12 mouse cellular contexts compared by ENCODE assay signal in genomic region chr1:74282896-74283625, GRCm38 (mm10). TPM values are rescaled to one million over a fixed set of nuclear protein-coding genes. Genes with fewer than 3 reads are reported as not detected.
DNase-seq lines count a peak whose midpoint lies in the region; ATAC-seq and TF ChIP-seq lines count a peak whose summit lies in the region.
"Had no signal": no experiment of that assay in that cellular context is flagged by ENCODE, and none has a peak within 500 bp of the region (broad histone marks: within the 10 kb centered on the region; RNA-seq: fewer than 3 reads in every experiment).

No protein-coding gene starts in this region.

- DNase-seq in forebrain, embryonic 10.5 days (ENCODE audit: extremely low spot score, low spot score), result no peak
- no peak for DNase-seq in forebrain, embryonic 11.5 days (ENCODE audit: low spot score)
- no peak for DNase-seq in lung, postnatal 14 days
- no peak for DNase-seq in spleen, adult 12 weeks (ENCODE audit: low spot score)
- DNase-seq in kidney, adult 2 months, result no peak
- DNase-seq: gastrocnemius, postnatal 36 days; kidney, adult 11 months; right cerebral cortex, postnatal 14 days; thymus, postnatal 25 days had no signal

- peak overlapping the region; percentile 5; the same call in 1 of the 2 replicates for H3K4me3 ChIP-seq in forebrain, embryonic 10.5 days
- no peak overlapping the region for H3K4me3 ChIP-seq in forebrain, embryonic 11.5 days (ENCODE audit: low read depth, low read length)
- 0 out of 2 replicates have a peak overlapping the region, but pooled peaks have one; percentile 1 for H3K4me3 ChIP-seq in lung, embryonic 15.5 days
- H3K4me3 ChIP-seq in hindbrain, embryonic 15.5 days, result no peak overlapping the region
- no peak overlapping the region for H3K4me3 ChIP-seq in midbrain, embryonic 15.5 days
- H3K4me3 ChIP-seq in kidney, adult 2 months (ENCODE audit: insufficient read depth, low read depth, low read length), result no peak overlapping the region

- 91% methylated on average over 10 of the region's 10 CpGs for WGBS in forebrain, embryonic 10.5 days
- WGBS in forebrain, embryonic 11.5 days, result 86% methylated on average over 10 of the region's 10 CpGs
- WGBS in lung, embryonic 15.5 days, result 89% methylated on average over 10 of the region's 10 CpGs
- 86% methylated on average over 10 of the region's 10 CpGs for WGBS in hindbrain, embryonic 15.5 days
- WGBS in midbrain, embryonic 15.5 days, result 85% methylated on average over 10 of the region's 10 CpGs
- WGBS in kidney, adult 2 months, result 84% methylated on average over 10 of the region's 10 CpGs

- no peak for ATAC-seq in forebrain, embryonic 11.5 days (replicated peaks; ENCODE audit: low FRiP score)
- no peak for ATAC-seq in lung, embryonic 15.5 days (ENCODE audit: borderline replicate concordance, extremely low read depth, low FRiP score, low TSS enrichment)
- ATAC-seq in hindbrain, embryonic 15.5 days (ENCODE audit: low FRiP score, low read depth), result no peak
- no peak for ATAC-seq in midbrain, embryonic 15.5 days (replicated peaks)

- no peaks in the 10 kb centered on the region for H3K9me3 ChIP-seq in forebrain, embryonic 10.5 days
- H3K9me3 ChIP-seq in forebrain, embryonic 11.5 days (ENCODE audit: control insufficient read depth, low read length), result no peaks in the 10 kb centered on the region
- no peaks in the 10 kb centered on the region for H3K9me3 ChIP-seq in lung, embryonic 15.5 days
- no peaks in the 10 kb centered on the region for H3K9me3 ChIP-seq in hindbrain, embryonic 15.5 days
- H3K9me3 ChIP-seq in midbrain, embryonic 15.5 days, result no peaks in the 10 kb centered on the region

- TF ChIP-seq CTCF in kidney, adult 2 months (conservative IDR thresholded peaks at IDR 0.05; ENCODE audit: insufficient read depth, insufficient read length, low read depth, low read length), result no peak

- peaks cover 31% of the 10 kb centered on the region for H3K4me1 ChIP-seq in forebrain, embryonic 10.5 days
- peaks cover 3% of the 10 kb centered on the region for H3K4me1 ChIP-seq in forebrain, embryonic 11.5 days (replicated peaks; ENCODE audit: control insufficient read depth, insufficient read depth, low read length)
- H3K4me1 ChIP-seq in lung, embryonic 15.5 days, result peaks cover 29% of the 10 kb centered on the region
- peaks cover 38% of the 10 kb centered on the region for H3K4me1 ChIP-seq in hindbrain, embryonic 15.5 days (replicated peaks)
- peaks cover 23% of the 10 kb centered on the region for H3K4me1 ChIP-seq in midbrain, embryonic 15.5 days
- peaks cover 3% of the 10 kb centered on the region; the same call in 1 of the 2 replicates for H3K4me1 ChIP-seq in kidney, adult 2 months (ENCODE audit: control insufficient read depth, insufficient read depth, low read length)

- no peak overlapping the region for H3K4me2 ChIP-seq in forebrain, embryonic 11.5 days (ENCODE audit: low read depth, low read length, severe bottlenecking)
- H3K4me2 ChIP-seq in lung, embryonic 15.5 days, result peak overlapping the region; percentile 82; the same call in 1 of the 2 replicates
- H3K4me2 ChIP-seq in hindbrain, embryonic 15.5 days, result peak overlapping the region; percentile 87
- peak overlapping the region; percentile 76; the same call in 1 of the 2 replicates for H3K4me2 ChIP-seq in midbrain, embryonic 15.5 days

- H3K27me3 ChIP-seq in forebrain, embryonic 10.5 days (ENCODE audit: poor library complexity, severe bottlenecking), result no peaks in the 10 kb centered on the region
- no peaks in the 10 kb centered on the region for H3K27me3 ChIP-seq in forebrain, embryonic 11.5 days (ENCODE audit: control insufficient read depth, insufficient read depth, low read length)
- H3K27me3 ChIP-seq in lung, embryonic 15.5 days, result no peaks in the 10 kb centered on the region
- no peaks in the 10 kb centered on the region for H3K27me3 ChIP-seq in hindbrain, embryonic 15.5 days
- no peaks in the 10 kb centered on the region for H3K27me3 ChIP-seq in midbrain, embryonic 15.5 days (replicated peaks)
- H3K27me3 ChIP-seq in kidney, adult 2 months (replicated peaks; ENCODE audit: control insufficient read depth, insufficient read depth, low read length), result no peaks in the 10 kb centered on the region

- no peak overlapping the region for H3K27ac ChIP-seq in forebrain, embryonic 10.5 days
- H3K27ac ChIP-seq in forebrain, embryonic 11.5 days (ENCODE audit: low read depth, low read length), result no peak overlapping the region
- H3K27ac ChIP-seq in lung, embryonic 15.5 days, result no peak overlapping the region
- no peak overlapping the region for H3K27ac ChIP-seq in hindbrain, embryonic 15.5 days (replicated peaks)
- no peak overlapping the region for H3K27ac ChIP-seq in midbrain, embryonic 15.5 days
- H3K27ac ChIP-seq in kidney, adult 2 months (ENCODE audit: insufficient read depth, low read depth, low read length), result no peak overlapping the region

- no peak overlapping the region for H3K9ac ChIP-seq in forebrain, embryonic 11.5 days (ENCODE audit: low read length)
- H3K9ac ChIP-seq in lung, embryonic 15.5 days, result 0 out of 2 replicates have a peak overlapping the region, but pooled peaks have one; percentile 16
- H3K9ac ChIP-seq in hindbrain, embryonic 15.5 days, result 0 out of 2 replicates have a peak overlapping the region, but pooled peaks have one; percentile 3
- no peak overlapping the region for H3K9ac ChIP-seq in midbrain, embryonic 15.5 days

- H3K36me3 ChIP-seq in forebrain, embryonic 10.5 days (replicated peaks), result peaks cover 50% of the 10 kb centered on the region
- peaks cover 2% of the 10 kb centered on the region for H3K36me3 ChIP-seq in forebrain, embryonic 11.5 days (ENCODE audit: control insufficient read depth, insufficient read depth, low read length)
- peaks cover 46% of the 10 kb centered on the region for H3K36me3 ChIP-seq in lung, embryonic 15.5 days
- H3K36me3 ChIP-seq in hindbrain, embryonic 15.5 days, result peaks cover 30% of the 10 kb centered on the region
- H3K36me3 ChIP-seq in midbrain, embryonic 15.5 days (replicated peaks), result peaks cover 31% of the 10 kb centered on the region
- H3K36me3 ChIP-seq in kidney, adult 2 months (ENCODE audit: control insufficient read depth, insufficient read depth, low read length), result peaks cover 3% of the 10 kb centered on the region; the same call in 1 of the 2 replicates

- TF ChIP-seq POLR2A in kidney, adult 2 months (IDR thresholded peaks at IDR 0.05; ENCODE audit: low read depth, low read length), result no peak

RNA-seq across cellular contexts. Expression of gene Aamp, which starts 1.5 kb away (rescaled TPM):
- 245 and 246 TPM in 2 replicates for polyA plus RNA-seq in forebrain, embryonic 10.5 days (2016; fragmentation: Nextera tagmentation; extraction: Ambion mirVana)
- polyA plus RNA-seq in forebrain, embryonic 11.5 days (2014; fragmentation: Nextera tagmentation; extraction: Ambion mirVana), result 185 and 205 TPM in 2 replicates
- 248 and 261 TPM in 2 replicates for polyA plus RNA-seq in lung, embryonic 15.5 days (2015; fragmentation: Nextera tagmentation; extraction: Ambion mirVana)
- 212 and 217 TPM in 2 replicates for polyA plus RNA-seq in hindbrain, embryonic 15.5 days (2015; fragmentation: Nextera tagmentation; extraction: Ambion mirVana)
- polyA plus RNA-seq in midbrain, embryonic 15.5 days (2015; fragmentation: Nextera tagmentation; extraction: Ambion mirVana), result 217 and 229 TPM in 2 replicates
- polyA plus RNA-seq in kidney, adult 2 months (2012; rRNA removed), result 212 and 217 TPM in 2 replicates

RNA-seq across cellular contexts. Expression of gene Pnkd, which starts 1.7 kb away (rescaled TPM):
- 99.7 and 101 TPM in 2 replicates for polyA plus RNA-seq in forebrain, embryonic 10.5 days (2016; fragmentation: Nextera tagmentation; extraction: Ambion mirVana)
- polyA plus RNA-seq in forebrain, embryonic 11.5 days (2014; fragmentation: Nextera tagmentation; extraction: Ambion mirVana), result 95.3 and 98.4 TPM in 2 replicates
- polyA plus RNA-seq in lung, embryonic 15.5 days (2015; fragmentation: Nextera tagmentation; extraction: Ambion mirVana), result 103 and 106 TPM in 2 replicates
- polyA plus RNA-seq in hindbrain, embryonic 15.5 days (2015; fragmentation: Nextera tagmentation; extraction: Ambion mirVana), result 137 and 144 TPM in 2 replicates
- polyA plus RNA-seq in midbrain, embryonic 15.5 days (2015; fragmentation: Nextera tagmentation; extraction: Ambion mirVana), result 114 and 117 TPM in 2 replicates
- polyA plus RNA-seq in kidney, adult 2 months (2012; rRNA removed), result 139 and 165 TPM in 2 replicates

RNA-seq across cellular contexts. Expression of gene Gpbar1, which starts 4.7 kb away (rescaled TPM):
- 0.14 and 0.33 TPM in 2 replicates for polyA plus RNA-seq in forebrain, embryonic 10.5 days (2016; fragmentation: Nextera tagmentation; extraction: Ambion mirVana)
- not detected in 2 replicates for polyA plus RNA-seq in forebrain, embryonic 11.5 days (2014; fragmentation: Nextera tagmentation; extraction: Ambion mirVana)
- 0.19 TPM in 1 of 2 replicates, not detected in the other for polyA plus RNA-seq in lung, embryonic 15.5 days (2015; fragmentation: Nextera tagmentation; extraction: Ambion mirVana)
- not detected in 2 replicates for polyA plus RNA-seq in hindbrain, embryonic 15.5 days (2015; fragmentation: Nextera tagmentation; extraction: Ambion mirVana)
- 0.15 and 0.17 TPM in 2 replicates for polyA plus RNA-seq in midbrain, embryonic 15.5 days (2015; fragmentation: Nextera tagmentation; extraction: Ambion mirVana)
- polyA plus RNA-seq in kidney, adult 2 months (2012; rRNA removed), result 0.20 and 0.48 TPM in 2 replicates

RNA-seq across cellular contexts. Expression of gene Tmbim1, which starts 22.4 kb away (rescaled TPM):
- polyA plus RNA-seq in forebrain, embryonic 10.5 days (2016; fragmentation: Nextera tagmentation; extraction: Ambion mirVana), result 8.1 and 8.3 TPM in 2 replicates
- polyA plus RNA-seq in forebrain, embryonic 11.5 days (2014; fragmentation: Nextera tagmentation; extraction: Ambion mirVana), result 6.9 and 8.2 TPM in 2 replicates
- polyA plus RNA-seq in lung, embryonic 15.5 days (2015; fragmentation: Nextera tagmentation; extraction: Ambion mirVana), result 38.0 and 44.4 TPM in 2 replicates
- polyA plus RNA-seq in hindbrain, embryonic 15.5 days (2015; fragmentation: Nextera tagmentation; extraction: Ambion mirVana), result 11.1 and 11.5 TPM in 2 replicates
- polyA plus RNA-seq in midbrain, embryonic 15.5 days (2015; fragmentation: Nextera tagmentation; extraction: Ambion mirVana), result 7.5 and 9.4 TPM in 2 replicates
- 74.1 and 103 TPM in 2 replicates for polyA plus RNA-seq in kidney, adult 2 months (2012; rRNA removed)

RNA-seq across cellular contexts. Expression of gene Arpc2, which starts 47.2 kb away (rescaled TPM):
- 345 TPM in 2 replicates for polyA plus RNA-seq in forebrain, embryonic 10.5 days (2016; fragmentation: Nextera tagmentation; extraction: Ambion mirVana)
- polyA plus RNA-seq in forebrain, embryonic 11.5 days (2014; fragmentation: Nextera tagmentation; extraction: Ambion mirVana), result 303 and 310 TPM in 2 replicates
- 429 and 448 TPM in 2 replicates for polyA plus RNA-seq in lung, embryonic 15.5 days (2015; fragmentation: Nextera tagmentation; extraction: Ambion mirVana)
- 381 and 397 TPM in 2 replicates for polyA plus RNA-seq in hindbrain, embryonic 15.5 days (2015; fragmentation: Nextera tagmentation; extraction: Ambion mirVana)
- 396 and 398 TPM in 2 replicates for polyA plus RNA-seq in midbrain, embryonic 15.5 days (2015; fragmentation: Nextera tagmentation; extraction: Ambion mirVana)
- 124 TPM in 2 replicates for polyA plus RNA-seq in kidney, adult 2 months (2012; rRNA removed)

Comparison
In these comparisons a context has a peak if more than half of its experiments do, and no peak if none do; other contexts are left out.
1. H3K4me3 ChIP-seq: peak in forebrain, embryonic 10.5 days (single experiment) and lung, embryonic 15.5 days (single experiment); none in forebrain, embryonic 11.5 days (single experiment), hindbrain, embryonic 15.5 days (single experiment), midbrain, embryonic 15.5 days (single experiment) and kidney, adult 2 months (single experiment).
2. H3K9ac ChIP-seq: peak in lung, embryonic 15.5 days (single experiment) and hindbrain, embryonic 15.5 days (single experiment); none in forebrain, embryonic 11.5 days (single experiment) and midbrain, embryonic 15.5 days (single experiment).